Mouse (Mus musculus) brain, embryonic 14.5 days (tissue): ENCODE data around the gene Ccdc24. TPM values are rescaled to one million over a fixed set of nuclear protein-coding genes. Genes with fewer than 3 reads are reported as not detected.

ENCODE experiments used
- DNase-seq: peaks from one replicate; pipeline ENCODE4 v3.0.0-alpha.2; 2011; ENCODE audit warnings: low read depth
- CTCF ChIP-seq: fragments of 200-500 bp; IDR thresholded peaks from 2 replicates; pipeline ENCODE4 v1.5.1; 2012; ENCODE audit warnings: inconsistent platforms, mild to moderate bottlenecking, moderate library complexity, borderline replicate concordance; ENCODE audit not compliant: insufficient read depth, insufficient read length; ENCODE audit errors: extremely low read depth
- POLR2A ChIP-seq: fragments of 200-500 bp; IDR thresholded peaks from 2 replicates; pipeline ENCODE4 v1.6.1; 2012; ENCODE audit warnings: mild to moderate bottlenecking, inconsistent platforms, borderline replicate concordance; ENCODE audit not compliant: poor library complexity, insufficient read depth, insufficient read length, severe bottlenecking; ENCODE audit errors: extremely low read depth
- polyA plus RNA-seq: library from polyadenylated mRNA; depleted of rRNA; stranded (reverse); fragments of >200 nt; gene quantifications from 2 replicates; pipeline ENCODE4 v1.2.3, GENCODE M21; 2012; rRNA removed

Ccdc24 gene
- polyA plus RNA-seq, 1 experiment = 21.7 TPM

DNA sequence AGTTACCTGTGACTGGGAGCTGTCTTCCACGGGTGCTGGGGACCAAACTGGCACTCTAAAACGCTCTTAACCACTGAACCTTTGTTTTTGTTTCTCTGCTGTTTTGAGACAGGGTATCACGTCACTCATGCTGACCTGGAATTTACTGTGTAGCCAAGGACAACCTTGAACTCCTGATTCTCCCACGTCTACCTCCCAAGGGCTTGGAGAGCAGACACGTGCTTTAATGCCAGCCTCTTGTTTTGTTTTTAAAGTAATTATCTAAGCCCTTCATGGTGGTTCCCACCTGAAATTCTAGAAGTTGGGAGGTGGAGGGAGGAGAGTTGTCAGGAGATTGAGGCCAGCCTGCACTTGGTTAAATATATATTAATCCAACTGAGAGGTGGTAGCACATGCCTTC, 55.6 kb downstream of the Ccdc24 start:
- no peak for DNase-seq
- TF ChIP-seq POLR2A (no peak), CTCF (no peak)

Other genes starting within 250 kb of the Ccdc24 start
- gene Dmap1, start 190.3 kb downstream of the Ccdc24 start, polyA plus RNA-seq = 60.3 and 62.8 TPM in 2 replicates
- gene Gm12845, start 148.1 kb downstream of the Ccdc24 start, polyA plus RNA-seq = not detected in 2 replicates
- 0.03 TPM in 1 of 2 replicates, not detected in the other for gene Klf17, start 106.9 kb downstream of the Ccdc24 start, polyA plus RNA-seq
- gene Slc6a9, start 38.1 kb downstream of the Ccdc24 start, polyA plus RNA-seq = 23.6 and 45.8 TPM in 2 replicates
- 156 and 175 TPM in 2 replicates for gene B4galt2, start 10.9 kb upstream of the Ccdc24 start, polyA plus RNA-seq
- 453 and 682 TPM in 2 replicates for gene Atp6v0b, start 14.8 kb upstream of the Ccdc24 start, polyA plus RNA-seq
- gene Dph2, start 19.5 kb upstream of the Ccdc24 start, polyA plus RNA-seq = 22.7 and 36.5 TPM in 2 replicates
- gene Ipo13, start 42.4 kb upstream of the Ccdc24 start, polyA plus RNA-seq = 116 and 126 TPM in 2 replicates
- 0.40 and 0.59 TPM in 2 replicates for gene Artn, start 57.2 kb upstream of the Ccdc24 start, polyA plus RNA-seq